Mouse (Mus musculus): Measurements from ENCODE around the gene Best1. TPM values are rescaled to one million over a fixed set of nuclear protein-coding genes. Genes with fewer than 3 reads are reported as not detected.

Gene Best1
- polyA plus RNA-seq, 1 experiment from 2014 or later = 1.1 TPM

Other genes starting within 250 kb of the Best1 start
- gene Scgb2a2, start 154.1 kb downstream of the Best1 start, polyA plus RNA-seq (2016; fragmentation: Nextera tagmentation; extraction: Ambion mirVana) = not detected in 2 replicates
- 118 and 121 TPM in 2 replicates for gene Incenp, start 102.1 kb downstream of the Best1 start, polyA plus RNA-seq (2016; fragmentation: Nextera tagmentation; extraction: Ambion mirVana)
- 1,351 and 1,421 TPM in 2 replicates for gene Fth1, start 21.0 kb downstream of the Best1 start, polyA plus RNA-seq (2016; fragmentation: Nextera tagmentation; extraction: Ambion mirVana)
- 28.2 and 34.2 TPM in 2 replicates for gene Rab3il1, start within 50 bp of the Best1 start, polyA plus RNA-seq (2016; fragmentation: Nextera tagmentation; extraction: Ambion mirVana)
- 9.6 and 10.7 TPM in 2 replicates for gene Fads3, start 39.9 kb upstream of the Best1 start, polyA plus RNA-seq (2016; fragmentation: Nextera tagmentation; extraction: Ambion mirVana)
- 220 and 225 TPM in 2 replicates for gene Fads2, start 100.1 kb upstream of the Best1 start, polyA plus RNA-seq (2016; fragmentation: Nextera tagmentation; extraction: Ambion mirVana)
- 192 and 201 TPM in 2 replicates for gene Fads1, start 181.3 kb upstream of the Best1 start, polyA plus RNA-seq (2016; fragmentation: Nextera tagmentation; extraction: Ambion mirVana)
- gene Tmem258, start 202.4 kb upstream of the Best1 start, polyA plus RNA-seq (2016; fragmentation: Nextera tagmentation; extraction: Ambion mirVana) = 298 and 313 TPM in 2 replicates
- 95.9 and 98.9 TPM in 2 replicates for gene Fen1, start 202.5 kb upstream of the Best1 start, polyA plus RNA-seq (2016; fragmentation: Nextera tagmentation; extraction: Ambion mirVana)
- gene Myrf, start 239.1 kb upstream of the Best1 start, polyA plus RNA-seq (2016; fragmentation: Nextera tagmentation; extraction: Ambion mirVana) = 1.1 and 1.5 TPM in 2 replicates